Mouse (Mus musculus) liver, adult (tissue): ENCODE measurements around the gene Dusp18.

Experiments
- GATA4 ChIP-seq: IDR thresholded peaks from 2 replicates; pipeline ENCODE4 v1.6.1; 2014; ENCODE audit warnings: mild to moderate bottlenecking, low read length; ENCODE audit not compliant: insufficient replicate concordance

Gene Dusp18

DNA sequence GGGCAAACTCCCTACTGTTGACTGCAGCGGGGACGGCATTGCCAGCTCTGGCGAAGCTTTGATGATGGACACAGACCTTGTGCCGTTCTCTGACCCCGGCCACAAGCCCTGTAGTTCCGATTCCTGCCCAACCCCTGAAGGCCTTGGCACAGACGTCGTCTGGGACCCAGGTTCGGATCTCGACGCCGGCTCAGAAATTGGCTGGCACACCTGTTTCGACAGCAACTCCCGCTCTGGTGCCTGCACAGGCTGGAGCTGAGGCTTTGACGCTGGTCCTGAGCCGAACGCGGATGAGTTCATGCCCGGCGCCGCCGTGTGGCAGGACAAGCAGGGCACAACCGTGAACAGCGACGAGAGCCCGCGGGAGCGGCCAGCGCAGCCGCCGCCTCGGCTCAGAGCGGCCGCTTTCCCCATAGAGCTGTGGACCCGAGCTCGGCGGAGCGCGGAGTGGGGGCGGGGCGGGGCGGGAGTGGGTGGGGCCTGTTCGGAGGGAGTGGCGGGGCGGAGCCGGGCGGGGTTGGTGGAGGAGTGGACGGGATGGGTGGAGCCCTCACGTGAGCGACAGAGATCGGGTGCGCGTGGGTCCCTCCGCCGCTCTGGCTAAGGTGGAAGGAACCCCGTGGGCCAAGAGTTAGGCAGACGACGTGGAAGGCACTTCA, 31.5 kb upstream of the Dusp18 start, which contains the start of gene Osbp2:
Gene Osbp2, minus strand, starts transcription at position 450 of the 659 bp plus-strand sequence.
- no peak for TF ChIP-seq GATA4

DNA sequence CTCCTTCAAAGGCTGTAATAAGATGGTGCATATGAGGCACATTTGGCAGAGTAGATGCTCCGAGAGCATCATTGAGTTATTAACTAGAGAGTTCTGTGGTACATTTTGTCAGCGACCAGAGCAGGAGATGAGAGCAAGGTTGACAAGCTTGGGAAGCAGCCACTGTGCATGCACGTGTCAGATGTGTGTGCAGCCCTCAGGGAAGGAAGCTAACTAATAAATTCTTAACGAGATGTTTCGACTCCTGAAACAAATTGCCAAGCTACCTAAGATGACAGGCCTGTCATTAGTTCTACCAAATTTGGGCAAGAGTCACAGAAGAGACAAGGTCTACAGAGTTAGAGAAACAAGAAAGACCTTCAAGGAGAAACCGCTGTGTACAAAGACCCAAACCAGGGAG, 30.7 kb upstream of the Dusp18 start:
- no peak for TF ChIP-seq GATA4

GRCm38 (mm10) chr11:3876419-3876818, 18.6 kb upstream of the Dusp18 start:
- TF ChIP-seq GATA4 = no peak

- TF ChIP-seq GATA4 = no peak
Measured at GRCm38 (mm10) chr11:3878660-3879059, 16.4 kb upstream of the Dusp18 start.

DNA sequence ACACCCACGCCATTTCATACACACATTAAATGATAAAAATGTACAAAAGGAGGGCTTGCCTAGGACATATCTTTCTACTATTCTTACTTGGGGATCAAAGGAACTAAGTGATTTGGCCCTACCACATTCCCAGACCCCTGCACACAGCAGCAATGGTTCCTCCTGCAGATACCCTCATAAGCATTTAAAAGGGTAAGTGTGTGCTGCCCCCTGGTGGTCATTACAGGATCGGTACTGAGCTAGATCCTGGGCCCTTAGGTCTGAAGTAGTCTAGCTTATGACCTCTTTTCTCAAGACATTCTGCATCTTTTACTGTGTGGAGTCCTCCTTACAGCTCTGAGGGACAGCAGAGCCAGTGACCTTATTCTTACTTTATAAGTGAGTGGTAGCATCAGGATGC, 15.2 kb upstream of the Dusp18 start:
- TF ChIP-seq GATA4 = no peak

- TF ChIP-seq GATA4 = no peak
Measured at GRCm38 (mm10) chr11:3883711-3884110, 11.3 kb upstream of the Dusp18 start.

DNA sequence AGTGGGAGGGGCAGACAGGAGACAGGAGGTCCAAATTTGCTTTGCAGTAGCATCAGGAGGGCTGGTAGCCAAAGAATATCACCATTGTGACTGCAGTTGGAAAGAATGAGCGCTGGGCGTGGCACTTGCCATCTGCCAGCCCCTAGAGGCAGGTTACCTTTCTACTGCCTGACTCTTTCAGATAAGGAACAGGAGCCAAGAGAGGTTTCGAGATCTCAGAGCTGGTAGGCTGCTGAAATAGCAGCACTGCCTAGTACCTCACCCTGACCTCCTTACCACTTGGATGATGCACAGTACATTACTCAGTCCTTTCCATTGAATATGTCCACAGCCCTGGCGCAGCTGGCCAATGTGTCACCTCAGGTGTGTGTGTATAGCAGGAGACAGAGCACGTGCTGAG, 7.7 kb upstream of the Dusp18 start:
- TF ChIP-seq GATA4 = no peak

GRCm38 (mm10) chr11:3893970-3894369, 1.1 kb upstream of the Dusp18 start:
- TF ChIP-seq GATA4 = no peak

DNA sequence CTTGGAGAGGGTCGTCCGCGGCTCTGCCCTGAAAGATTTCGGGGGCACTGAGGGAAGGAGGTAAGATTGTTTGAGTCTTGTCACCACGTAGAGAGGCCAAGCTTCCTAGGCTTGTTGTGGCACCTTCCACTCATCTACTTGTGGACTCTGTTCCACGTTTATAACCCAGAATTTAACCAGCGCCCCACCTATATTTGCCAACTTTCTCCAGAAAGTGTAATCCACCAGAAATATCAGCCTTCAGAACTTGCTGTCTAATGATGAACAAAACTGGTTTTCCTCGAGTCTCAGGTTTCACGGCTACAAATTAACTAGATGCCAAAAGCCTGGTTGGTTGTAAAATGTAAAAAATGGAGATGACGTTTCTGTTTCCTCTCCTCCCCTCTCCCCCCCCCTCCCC, 418 bp downstream of the Dusp18 start:
- TF ChIP-seq GATA4 = no peak

- no peak for TF ChIP-seq GATA4
Measured at GRCm38 (mm10) chr11:3895933-3896332, 893 bp downstream of the Dusp18 start.

DNA sequence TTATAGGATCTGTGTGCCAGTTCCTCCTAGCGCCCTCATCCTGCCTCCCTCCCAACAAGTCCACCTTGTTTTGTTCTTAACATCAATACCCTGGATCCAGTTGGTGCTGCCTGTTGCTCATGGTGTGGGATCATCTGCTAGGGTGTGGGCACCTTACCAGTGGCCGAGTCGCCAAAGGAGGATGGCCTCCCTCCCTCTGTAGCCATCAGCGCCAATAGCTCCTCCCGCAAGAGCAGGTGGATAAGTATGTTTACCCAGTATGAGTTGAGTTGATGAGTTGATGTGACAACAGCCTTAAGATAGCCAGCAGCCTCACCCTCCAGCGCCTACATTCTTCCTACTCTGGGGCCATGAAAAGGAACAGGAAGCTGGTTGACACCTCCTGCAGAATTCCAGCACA, 5.3 kb downstream of the Dusp18 start:
- no peak for TF ChIP-seq GATA4

DNA sequence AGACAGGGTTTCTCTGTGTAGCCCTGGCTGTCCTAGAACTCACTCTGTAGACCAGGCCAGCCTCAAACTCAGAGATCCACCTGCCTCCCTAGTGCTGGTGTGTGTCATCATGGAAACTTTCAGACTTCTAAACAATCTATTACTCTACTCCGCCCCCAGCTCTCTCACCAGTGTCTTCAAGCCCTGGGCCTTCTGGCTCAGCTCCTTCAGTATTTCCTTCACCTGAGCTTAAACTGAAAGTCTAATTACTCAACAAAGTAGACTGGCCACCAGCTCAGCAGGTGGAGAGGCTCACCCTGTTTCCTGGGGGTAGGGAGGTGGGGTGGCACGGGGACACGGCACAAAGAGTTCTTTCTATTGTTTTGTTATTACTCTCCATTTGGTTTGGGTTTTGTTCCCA, 7.5 kb downstream of the Dusp18 start:
- no peak for TF ChIP-seq GATA4

GRCm38 (mm10) chr11:3903046-3903445, 8.0 kb downstream of the Dusp18 start:
- TF ChIP-seq GATA4 = no peak

DNA sequence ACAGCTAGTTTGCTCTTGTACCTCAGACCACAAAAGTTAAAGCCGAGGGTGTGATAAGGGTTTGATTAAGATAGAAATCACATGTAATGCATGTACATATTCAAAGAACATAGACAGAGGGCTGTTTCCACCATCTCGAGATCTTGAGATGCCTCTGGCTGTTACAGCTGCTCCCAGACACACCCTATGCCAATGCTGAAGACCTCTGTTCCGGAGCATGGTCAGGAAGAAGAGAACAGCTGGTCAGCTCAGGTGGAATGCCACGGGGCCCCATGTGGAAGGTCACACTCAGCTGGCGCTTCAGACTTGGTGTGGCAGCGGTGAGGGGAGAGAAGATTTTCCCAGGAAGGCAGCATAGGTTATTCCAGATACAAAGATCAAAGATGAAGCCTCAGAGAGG, 9.6 kb downstream of the Dusp18 start:
- TF ChIP-seq GATA4 = no peak

GRCm38 (mm10) chr11:3905446-3905845, 10.4 kb downstream of the Dusp18 start:
- no peak for TF ChIP-seq GATA4

DNA sequence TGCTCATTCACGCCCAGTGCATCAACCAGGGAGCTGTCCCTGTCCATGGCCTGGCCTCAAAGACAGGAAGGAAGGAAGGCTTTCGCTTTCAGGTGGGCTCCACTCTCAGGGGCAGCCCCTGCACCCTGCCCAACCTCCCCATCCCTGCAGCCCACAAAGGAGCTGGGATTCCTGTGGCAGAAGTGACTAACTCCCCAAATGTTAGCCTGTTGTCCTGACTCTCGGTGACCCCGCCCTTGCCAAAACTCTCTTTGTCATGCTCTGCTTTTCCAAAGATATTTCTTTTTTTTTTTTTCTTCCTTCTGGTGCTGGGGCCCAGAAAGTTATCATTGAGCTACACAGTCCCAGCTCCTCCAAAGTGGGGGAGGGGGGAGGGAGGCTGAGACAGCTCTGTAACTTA, 14.2 kb downstream of the Dusp18 start:
- TF ChIP-seq GATA4 = no peak

DNA sequence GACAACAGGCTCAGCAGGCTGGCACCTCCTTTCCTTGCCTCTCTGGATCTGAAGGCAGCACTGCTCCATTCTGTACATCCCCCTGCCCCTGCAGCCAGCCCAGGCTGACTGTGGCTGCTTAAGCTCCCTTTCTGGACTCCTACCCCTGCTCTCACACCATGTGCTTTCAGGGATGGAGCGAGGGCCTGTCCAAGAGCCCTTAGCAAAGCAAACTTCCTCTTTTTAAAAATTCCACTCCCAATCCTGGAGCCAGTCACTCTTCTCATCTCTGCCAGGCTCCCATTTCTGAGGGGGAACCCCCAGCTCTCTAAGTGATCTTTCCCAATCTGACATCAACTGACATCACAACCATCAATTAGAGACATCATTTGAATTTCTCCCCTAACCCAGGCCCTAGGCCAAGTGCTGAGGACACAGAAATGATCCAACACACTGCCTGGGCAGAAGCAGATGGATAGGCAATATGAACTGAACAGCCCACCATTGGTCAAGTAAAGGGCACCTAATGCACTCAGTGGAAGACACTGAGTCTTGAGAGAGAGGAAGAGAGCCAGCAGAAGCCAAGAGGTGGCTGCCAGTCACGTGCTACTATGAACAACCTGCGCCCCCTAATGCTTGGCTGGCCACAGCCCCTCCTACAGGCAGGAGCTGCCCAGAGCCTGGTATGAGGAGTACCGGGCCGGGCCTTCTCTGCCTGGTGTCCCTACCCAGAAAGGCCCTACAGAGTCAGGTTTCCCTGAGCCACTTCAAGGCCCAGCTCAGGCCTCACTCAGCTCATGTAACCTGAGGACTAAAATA, 15.7 kb downstream of the Dusp18 start:
- no peak for TF ChIP-seq GATA4

DNA sequence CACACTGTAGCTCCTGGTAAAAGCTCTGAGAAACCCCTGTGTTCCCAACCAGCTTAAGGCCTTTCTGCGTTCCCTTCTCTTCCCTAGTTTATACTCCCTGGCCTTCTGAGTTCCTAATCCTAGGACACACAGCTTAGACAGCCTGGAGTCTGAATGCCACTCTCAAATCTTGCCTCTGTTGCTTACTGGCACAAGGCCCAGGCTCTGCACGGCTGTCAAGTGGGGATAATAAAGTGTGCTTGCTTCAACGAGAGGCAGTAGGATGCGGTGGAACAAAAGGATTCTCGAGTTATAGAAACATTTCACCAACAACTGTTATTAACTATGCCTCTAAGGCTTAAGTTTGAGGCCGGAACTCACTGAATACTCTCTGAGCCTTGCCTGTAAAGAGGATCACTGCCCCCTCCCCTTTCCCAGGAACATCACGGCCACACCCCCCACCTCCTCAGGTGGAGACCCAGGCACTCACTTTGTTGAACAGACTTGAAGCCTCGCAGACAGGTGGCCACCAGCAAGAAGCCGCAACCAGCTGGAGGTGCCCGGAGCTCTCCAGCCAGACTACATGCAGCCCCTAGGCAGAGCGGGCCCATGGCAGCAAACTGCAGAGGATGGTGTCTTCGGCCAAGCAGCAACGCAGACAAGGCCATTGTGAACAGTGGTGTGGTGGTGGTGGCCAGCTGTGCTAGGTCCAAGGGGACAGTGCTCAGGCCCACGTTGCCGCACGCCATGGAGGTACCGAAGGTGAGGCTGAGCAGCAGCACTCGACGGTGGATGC, 17.2 kb downstream of the Dusp18 start:
- TF ChIP-seq GATA4 = no peak
